Mouse (Mus musculus): ENCODE data around the gene Atp1a3. TPM values are rescaled to one million over a fixed set of nuclear protein-coding genes. Genes with fewer than 3 reads are reported as not detected.

The Atp1a3 gene
- polyA plus RNA-seq, 1 experiment = 11.2 TPM

- no peaks in the 10 kb centered on the region for H3K36me3 ChIP-seq (ENCODE audit: control insufficient read depth, insufficient read depth, low read length)
- peaks cover 21% of the 10 kb centered on the region for H3K27me3 ChIP-seq (ENCODE audit: control insufficient read depth, insufficient read depth, low read length)
- no peak overlapping the region; the same call in 1 of the 2 replicates for H3K4me3 ChIP-seq (ENCODE audit: extremely low read depth, insufficient read depth, insufficient read length)
- 4% methylated on average over 93 of the region's 97 CpGs for WGBS
- H3K27ac ChIP-seq (ENCODE audit: insufficient read depth, low read length) = no peak overlapping the region
- H3K4me1 ChIP-seq (ENCODE audit: control insufficient read depth, insufficient read depth, insufficient read length) = peaks cover 7% of the 10 kb centered on the region
- no peak for DNase-seq (ENCODE audit: low read depth in 1 of 2, low spot score in 2 of 2)
- TF ChIP-seq POLR2A (IDR thresholded peaks at IDR 0.05; ENCODE audit: low read depth, low read length) = no peak
- TF ChIP-seq CTCF (IDR thresholded peaks at IDR 0.05; ENCODE audit: extremely low read depth, insufficient read depth, insufficient read length, insufficient replicate concordance) = 0 out of 2 replicates have a peak, but pooled peaks have one; percentile 11
These were observed 4.5 kb upstream of the Atp1a3 start for GRCm38 (mm10) chr7:25010090-25010913.

GRCm38 (mm10) chr7:25009099-25009700 is 3.4 kb upstream of the Atp1a3 start:
- WGBS = 25% methylated on average over 20 of the region's 20 CpGs
- H3K27ac ChIP-seq (ENCODE audit: insufficient read depth, low read length) = no peak overlapping the region
- no peak overlapping the region for H3K4me3 ChIP-seq (ENCODE audit: extremely low read depth, insufficient read depth, insufficient read length)
- no peak for TF ChIP-seq CTCF (IDR thresholded peaks at IDR 0.05; ENCODE audit: extremely low read depth, insufficient read depth, insufficient read length, insufficient replicate concordance)
- TF ChIP-seq POLR2A (IDR thresholded peaks at IDR 0.05; ENCODE audit: low read depth, low read length) = no peak
- DNase-seq (ENCODE audit: low read depth in 1 of 2, low spot score in 2 of 2) = no peak
- H3K27me3 ChIP-seq (ENCODE audit: control insufficient read depth, insufficient read depth, low read length) = peaks cover 24% of the 10 kb centered on the region
- no peaks in the 10 kb centered on the region for H3K36me3 ChIP-seq (ENCODE audit: control insufficient read depth, insufficient read depth, low read length)
- peaks cover 7% of the 10 kb centered on the region for H3K4me1 ChIP-seq (ENCODE audit: control insufficient read depth, insufficient read depth, insufficient read length)

- no peaks in the 10 kb centered on the region for H3K36me3 ChIP-seq (ENCODE audit: control insufficient read depth, insufficient read depth, low read length)
- DNase-seq (ENCODE audit: low read depth in 1 of 2, low spot score in 2 of 2) = peak in 1 of 2 experiments; percentile 13
- no peak overlapping the region for H3K4me3 ChIP-seq (ENCODE audit: extremely low read depth, insufficient read depth, insufficient read length)
- peaks cover 24% of the 10 kb centered on the region for H3K27me3 ChIP-seq (ENCODE audit: control insufficient read depth, insufficient read depth, low read length)
- WGBS = 5% methylated on average over 17 of the region's 17 CpGs
- no peak for TF ChIP-seq POLR2A (IDR thresholded peaks at IDR 0.05; ENCODE audit: low read depth, low read length)
- no peak for TF ChIP-seq CTCF (IDR thresholded peaks at IDR 0.05; ENCODE audit: extremely low read depth, insufficient read depth, insufficient read length, insufficient replicate concordance)
- peaks cover 7% of the 10 kb centered on the region for H3K4me1 ChIP-seq (ENCODE audit: control insufficient read depth, insufficient read depth, insufficient read length)
- H3K27ac ChIP-seq (ENCODE audit: insufficient read depth, low read length) = no peak overlapping the region
These were observed 2.9 kb upstream of the Atp1a3 start for GRCm38 (mm10) chr7:25008635-25009034.

GRCm38 (mm10) chr7:25007609-25008374 is 2.0 kb upstream of the Atp1a3 start:
- peaks cover 24% of the 10 kb centered on the region for H3K27me3 ChIP-seq (ENCODE audit: control insufficient read depth, insufficient read depth, low read length)
- H3K4me3 ChIP-seq (ENCODE audit: extremely low read depth, insufficient read depth, insufficient read length) = no peak overlapping the region
- DNase-seq (ENCODE audit: low read depth in 1 of 2, low spot score in 2 of 2) = no peak
- TF ChIP-seq CTCF (IDR thresholded peaks at IDR 0.05; ENCODE audit: extremely low read depth, insufficient read depth, insufficient read length, insufficient replicate concordance) (no peak), POLR2A (IDR thresholded peaks at IDR 0.05; ENCODE audit: low read depth, low read length) (no peak)
- H3K36me3 ChIP-seq (ENCODE audit: control insufficient read depth, insufficient read depth, low read length) = no peaks in the 10 kb centered on the region
- WGBS = 37% methylated on average over 8 of the region's 8 CpGs
- H3K27ac ChIP-seq (ENCODE audit: insufficient read depth, low read length) = no peak overlapping the region
- peaks cover 7% of the 10 kb centered on the region for H3K4me1 ChIP-seq (ENCODE audit: control insufficient read depth, insufficient read depth, insufficient read length)

GRCm38 (mm10) chr7:25006586-25007364 is 1.0 kb upstream of the Atp1a3 start:
- Histone ChIP-seq H3K4me1 (ENCODE audit: control insufficient read depth, insufficient read depth, insufficient read length) (peaks cover 7% of the 10 kb centered on the region), H3K36me3 (ENCODE audit: control insufficient read depth, insufficient read depth, low read length) (no peaks in the 10 kb centered on the region), H3K27ac (ENCODE audit: insufficient read depth, low read length) (no peak overlapping the region), H3K27me3 (ENCODE audit: control insufficient read depth, insufficient read depth, low read length) (peaks cover 24% of the 10 kb centered on the region), H3K4me3 (ENCODE audit: extremely low read depth, insufficient read depth, insufficient read length) (no peak overlapping the region)
- no peak for DNase-seq (ENCODE audit: low read depth in 1 of 2, low spot score in 2 of 2)
- TF ChIP-seq POLR2A (IDR thresholded peaks at IDR 0.05; ENCODE audit: low read depth, low read length) = no peak
- TF ChIP-seq CTCF (IDR thresholded peaks at IDR 0.05; ENCODE audit: extremely low read depth, insufficient read depth, insufficient read length, insufficient replicate concordance) = no peak
- WGBS = 49% methylated on average over 12 of the region's 12 CpGs

- H3K4me3 ChIP-seq (ENCODE audit: extremely low read depth, insufficient read depth, insufficient read length) = no peak overlapping the region
- no peak for TF ChIP-seq POLR2A (IDR thresholded peaks at IDR 0.05; ENCODE audit: low read depth, low read length)
- TF ChIP-seq CTCF (IDR thresholded peaks at IDR 0.05; ENCODE audit: extremely low read depth, insufficient read depth, insufficient read length, insufficient replicate concordance) = no peak
- H3K4me1 ChIP-seq (ENCODE audit: control insufficient read depth, insufficient read depth, insufficient read length) = peaks cover 7% of the 10 kb centered on the region
- no peaks in the 10 kb centered on the region for H3K36me3 ChIP-seq (ENCODE audit: control insufficient read depth, insufficient read depth, low read length)
- no peak overlapping the region for H3K27ac ChIP-seq (ENCODE audit: insufficient read depth, low read length)
- no peak for DNase-seq (ENCODE audit: low read depth in 1 of 2, low spot score in 2 of 2)
- peaks cover 24% of the 10 kb centered on the region for H3K27me3 ChIP-seq (ENCODE audit: control insufficient read depth, insufficient read depth, low read length)
- 53% methylated on average over 3 of the region's 3 CpGs for WGBS
These were observed 413 bp upstream of the Atp1a3 start for GRCm38 (mm10) chr7:25006171-25006570.
